Mouse (Mus musculus) spleen, adult 2 months (tissue): Measurements from ENCODE around the gene Foxl2. TPM values are rescaled to one million over a fixed set of nuclear protein-coding genes. Genes with fewer than 3 reads are reported as not detected.

Experiments used
- DNase-seq, 2 experiments: peaks; one replicate each; pipeline versions ENCODE4 v3.0.0 to v3.0.0-alpha.2; 2012 to 2021; ENCODE audit warnings: low spot score in 2 of 2, low read depth in 1 of 2
- H3K27ac ChIP-seq: fragments of 200-500 bp; 2 replicates; pipeline ENCODE4 v1.5.1; 2012; ENCODE audit warnings: low read length, inconsistent platforms; ENCODE audit not compliant: insufficient read depth
- H3K27me3 ChIP-seq: fragments of 200-500 bp; 2 replicates; pipeline ENCODE4 v1.6.1; 2012; ENCODE audit warnings: mild to moderate bottlenecking, moderate library complexity, low read length, inconsistent platforms; ENCODE audit not compliant: control insufficient read depth, insufficient read depth
- H3K36me3 ChIP-seq: fragments of 200-500 bp; 2 replicates; pipeline ENCODE4 v1.6.1; 2012; ENCODE audit warnings: mild to moderate bottlenecking, low read length, inconsistent platforms; ENCODE audit not compliant: control insufficient read depth, insufficient read depth
- H3K4me1 ChIP-seq: fragments of 200-500 bp; 2 replicates; pipeline ENCODE4 v1.6.1; 2011; ENCODE audit warnings: inconsistent platforms; ENCODE audit not compliant: control insufficient read depth, insufficient read depth, insufficient read length
- H3K4me3 ChIP-seq: fragments of 200-500 bp; 2 replicates; pipeline ENCODE4 v1.5.1; 2011; ENCODE audit warnings: mild to moderate bottlenecking, inconsistent platforms; ENCODE audit not compliant: insufficient read depth, insufficient read length; ENCODE audit errors: extremely low read depth
- CTCF ChIP-seq: fragments of 200-500 bp; IDR thresholded peaks from 2 replicates; pipeline ENCODE4 v1.5.1; 2011; ENCODE audit warnings: mild to moderate bottlenecking, inconsistent platforms; ENCODE audit not compliant: insufficient read depth, insufficient read length, insufficient replicate concordance; ENCODE audit errors: extremely low read depth
- POLR2A ChIP-seq: fragments of 200-500 bp; IDR thresholded peaks from 2 replicates; pipeline ENCODE4 v1.6.1; 2011; ENCODE audit warnings: low read depth, low read length, inconsistent platforms
- WGBS: fragments of 180-500 bp; shearing (Covaris S2); methylation state at CpG from one replicate; pipeline ENCODE4 v1.1.7; 2018; 5-methylcytosine and 5-hydroxymethylcytosine counted together
- polyA plus RNA-seq: library from polyadenylated mRNA; depleted of rRNA; stranded (reverse); fragments of >200 nt; gene quantifications from 2 replicates; pipeline ENCODE4 v1.2.3, GENCODE M21; 2012

The Foxl2 gene
- polyA plus RNA-seq, 1 experiment: not detected

GRCm38 (mm10) chr9:98962478-98963142 is 7.5 kb downstream of the Foxl2 start:
- Histone ChIP-seq H3K27ac (no peak overlapping the region), H3K27me3 (peaks cover 25% of the 10 kb centered on the region), H3K4me1 (no peaks in the 10 kb centered on the region), H3K4me3 (no peak overlapping the region), H3K36me3 (no peaks in the 10 kb centered on the region)
- DNase-seq: no peak
- WGBS: 2% methylated on average over 20 of the region's 20 CpGs
- TF ChIP-seq POLR2A (no peak), CTCF (no peak)

DNA sequence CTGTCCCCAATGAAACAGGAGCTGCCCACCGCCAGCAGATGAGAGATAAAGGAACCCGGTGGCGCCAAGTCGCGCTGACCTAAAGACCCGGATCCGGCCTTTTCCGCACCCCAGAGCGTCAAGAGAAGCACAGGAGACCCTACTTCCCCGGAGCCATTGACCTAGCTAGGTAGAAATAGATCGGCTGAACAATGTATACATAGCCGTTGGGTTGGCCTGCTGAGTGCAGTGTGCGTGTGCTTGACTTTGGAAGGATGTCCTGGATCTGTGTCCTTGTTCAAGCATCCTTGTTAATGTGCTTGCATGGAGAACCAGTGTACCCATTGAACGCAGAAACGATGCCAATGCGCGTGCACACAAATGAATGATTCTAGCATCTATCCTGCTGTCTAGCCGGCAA is 8.6 kb downstream of the Foxl2 start:
- H3K27ac ChIP-seq: no peak overlapping the region
- H3K4me3 ChIP-seq: no peak overlapping the region
- TF ChIP-seq POLR2A (no peak), CTCF (no peak)
- no peak for DNase-seq
- H3K4me1 ChIP-seq: no peaks in the 10 kb centered on the region
- H3K27me3 ChIP-seq: peaks cover 20% of the 10 kb centered on the region
- H3K36me3 ChIP-seq: no peaks in the 10 kb centered on the region
- WGBS: 11% methylated on average over 18 of the region's 18 CpGs

- H3K27me3 ChIP-seq: peaks cover 16% of the 10 kb centered on the region
- H3K4me3 ChIP-seq: no peak overlapping the region
- DNase-seq: no peak
- H3K4me1 ChIP-seq: no peaks in the 10 kb centered on the region
- TF ChIP-seq POLR2A (no peak), CTCF (no peak)
- no peak overlapping the region for H3K27ac ChIP-seq
- WGBS: 7% methylated on average over 18 of the region's 18 CpGs
- H3K36me3 ChIP-seq: no peaks in the 10 kb centered on the region
These were observed 10.0 kb downstream of the Foxl2 start for GRCm38 (mm10) chr9:98965084-98965483.

DNA sequence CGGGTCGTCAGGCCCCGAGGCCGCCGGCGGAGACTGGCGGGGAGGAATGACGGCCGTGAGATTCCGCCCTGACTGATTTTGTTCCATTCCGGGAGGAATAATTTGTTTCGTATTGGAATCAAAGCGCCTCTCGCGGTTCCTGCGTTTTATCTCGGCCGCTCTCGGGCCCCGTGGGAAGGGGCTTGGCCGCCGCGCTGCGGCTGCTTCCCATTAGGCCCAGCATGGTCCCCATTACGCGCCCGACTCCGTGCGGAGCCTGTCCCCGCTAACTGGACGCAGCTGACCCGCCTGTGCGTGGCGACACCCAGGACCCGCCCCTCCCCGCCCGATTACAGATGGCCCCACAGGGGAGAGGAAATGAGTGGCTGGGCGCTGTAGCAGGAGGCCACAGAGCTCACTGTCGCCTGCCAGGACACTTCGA is 18.0 kb downstream of the Foxl2 start:
- peaks cover 20% of the 10 kb centered on the region for H3K27me3 ChIP-seq
- no peak overlapping the region for H3K4me3 ChIP-seq
- no peaks in the 10 kb centered on the region for H3K36me3 ChIP-seq
- peaks cover 5% of the 10 kb centered on the region for H3K4me1 ChIP-seq
- 2% methylated on average over 40 of the region's 40 CpGs for WGBS
- no peak overlapping the region for H3K27ac ChIP-seq
- TF ChIP-seq POLR2A: no peak
- no peak for TF ChIP-seq CTCF
- DNase-seq: no peak

GRCm38 (mm10) chr9:98973561-98973960 is 18.5 kb downstream of the Foxl2 start:
- Histone ChIP-seq H3K36me3 (no peaks in the 10 kb centered on the region), H3K4me3 (no peak overlapping the region), H3K4me1 (peaks cover 5% of the 10 kb centered on the region), H3K27me3 (peaks cover 20% of the 10 kb centered on the region), H3K27ac (no peak overlapping the region)
- no peak for DNase-seq
- TF ChIP-seq POLR2A: no peak
- no peak for TF ChIP-seq CTCF
- whole genome bisulfite sequencing: 13% methylated on average over 7 of the region's 7 CpGs

GRCm38 (mm10) chr9:98974898-98975297 is 19.8 kb downstream of the Foxl2 start:
- DNase-seq: no peak
- H3K36me3 ChIP-seq: no peaks in the 10 kb centered on the region
- H3K27ac ChIP-seq: no peak overlapping the region
- no peak for TF ChIP-seq CTCF
- no peak for TF ChIP-seq POLR2A
- H3K4me3 ChIP-seq: no peak overlapping the region
- H3K27me3 ChIP-seq: peaks cover 20% of the 10 kb centered on the region
- peaks cover 5% of the 10 kb centered on the region for H3K4me1 ChIP-seq
- 32% methylated on average over 2 of the region's 2 CpGs for WGBS

GRCm38 (mm10) chr9:98976081-98976480 is 21.0 kb downstream of the Foxl2 start:
- no peaks in the 10 kb centered on the region for H3K36me3 ChIP-seq
- 77% methylated on average over 1 of the region's 1 CpGs for whole genome bisulfite sequencing
- no peak overlapping the region for H3K27ac ChIP-seq
- no peak for TF ChIP-seq CTCF
- TF ChIP-seq POLR2A: no peak
- H3K4me1 ChIP-seq: peaks cover 5% of the 10 kb centered on the region
- peaks cover 19% of the 10 kb centered on the region for H3K27me3 ChIP-seq
- DNase-seq: no peak
- no peak overlapping the region for H3K4me3 ChIP-seq
